ENCODE assay signal across 8 mouse cellular contexts in the genomic region with DNA sequence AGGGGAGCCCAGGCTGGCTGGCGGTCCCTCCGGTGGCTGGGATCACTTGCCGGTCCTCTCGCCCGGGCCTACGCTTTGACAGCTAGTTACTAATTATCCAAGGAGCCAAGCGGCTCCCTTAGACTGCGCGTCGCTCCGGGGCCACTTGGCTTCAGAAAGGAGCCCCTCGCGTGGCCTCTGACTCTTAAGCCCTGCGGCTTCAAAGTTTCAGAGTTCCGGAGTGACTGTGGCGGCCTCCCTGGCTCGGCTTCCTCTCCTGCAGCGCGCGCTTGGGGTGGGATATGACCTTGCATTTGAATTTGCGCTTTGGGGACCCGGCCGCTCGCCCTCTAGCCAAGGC. TPM values are rescaled to one million over a fixed set of nuclear protein-coding genes. Genes with fewer than 3 reads are reported as not detected.
DNase-seq lines count a peak whose midpoint lies in the region; ATAC-seq and TF ChIP-seq lines count a peak whose summit lies in the region.

No protein-coding gene starts in this region.

- no peaks in the 10 kb centered on the region for H3K9me3 ChIP-seq in forebrain, postnatal 0 days (ENCODE audit: low read length)
- H3K9me3 ChIP-seq in forebrain, embryonic 14.5 days (replicated peaks; ENCODE audit: control insufficient read depth, low read length), result no peaks in the 10 kb centered on the region
- H3K9me3 ChIP-seq in lung, embryonic 15.5 days, result no peaks in the 10 kb centered on the region

- no peaks in the 10 kb centered on the region for H3K36me3 ChIP-seq in forebrain, postnatal 0 days (ENCODE audit: insufficient read depth)
- no peaks in the 10 kb centered on the region for H3K36me3 ChIP-seq in forebrain, embryonic 14.5 days (ENCODE audit: control insufficient read depth, insufficient read depth, low read length)
- no peaks in the 10 kb centered on the region for H3K36me3 ChIP-seq in lung, embryonic 15.5 days

- intact Hi-C loops in left cerebral cortex, postnatal 10 days (cut with DNase I), result loop anchor here (5.0 kb wide), 1 partner anchor 665 kb away; no protein-coding TSS in a partner anchor

- WGBS in forebrain, postnatal 0 days, result 1% methylated on average over 24 of the region's 24 CpGs
- under 1% methylated on average over 24 of the region's 24 CpGs for WGBS in forebrain, embryonic 14.5 days
- WGBS in lung, embryonic 15.5 days, result 1% methylated on average over 24 of the region's 24 CpGs

- H3K27ac ChIP-seq in forebrain, postnatal 0 days (ENCODE audit: low read depth, low read length), result no peak overlapping the region
- H3K27ac ChIP-seq in forebrain, embryonic 14.5 days (ENCODE audit: low read depth, low read length), result no peak overlapping the region
- H3K27ac ChIP-seq in lung, embryonic 15.5 days, result peak overlapping the region; percentile 87

- ATAC-seq in forebrain, postnatal 0 days, result no peak
- no peak for ATAC-seq in forebrain, embryonic 14.5 days
- ATAC-seq in lung, embryonic 15.5 days (ENCODE audit: borderline replicate concordance, extremely low read depth, low FRiP score, low TSS enrichment), result 0 out of 2 replicates have a peak, but pooled peaks have one; percentile 7

- H3K4me3 ChIP-seq in forebrain, postnatal 0 days (ENCODE audit: low read depth, low read length), result no peak overlapping the region
- H3K4me3 ChIP-seq in forebrain, embryonic 14.5 days (ENCODE audit: low read depth, low read length), result no peak overlapping the region
- peak overlapping the region; percentile 51 for H3K4me3 ChIP-seq in lung, embryonic 15.5 days

- DNase-seq in forebrain, postnatal 0 days, result peak; percentile 24
- no peak for DNase-seq in forebrain, embryonic 14.5 days (ENCODE audit: low spot score)
- peak; percentile 18 for DNase-seq in brain, embryonic 14.5 days (ENCODE audit: low read depth)
- DNase-seq in kidney, adult 8-10 months, result peak; percentile 79 to 86
- no peak for DNase-seq in left cerebral cortex, postnatal 10 days (ENCODE audit: extremely low spot score in 1 of 2, low spot score in 2 of 2)
- DNase-seq in gastrocnemius, postnatal 4 days (ENCODE audit: low spot score in 2 of 2), result no peak
- no peak for DNase-seq in frontal cortex, postnatal 36 days (ENCODE audit: low spot score in 2 of 2)

- no peak for TF ChIP-seq CTCF in forebrain, postnatal 0 days (IDR thresholded peaks at IDR 0.05; ENCODE audit: low read depth)
- TF ChIP-seq CTCF in brain, embryonic 14.5 days (IDR thresholded peaks at IDR 0.05; ENCODE audit: borderline replicate concordance, extremely low read depth, insufficient read depth, insufficient read length), result no peak

- H3K27me3 ChIP-seq in forebrain, postnatal 0 days (ENCODE audit: insufficient read depth, low read length), result peaks cover 70% of the 10 kb centered on the region
- peaks cover 65% of the 10 kb centered on the region for H3K27me3 ChIP-seq in forebrain, embryonic 14.5 days (replicated peaks; ENCODE audit: control insufficient read depth, insufficient read depth, low read length)
- peaks cover 74% of the 10 kb centered on the region for H3K27me3 ChIP-seq in lung, embryonic 15.5 days

- H3K4me1 ChIP-seq in forebrain, postnatal 0 days (ENCODE audit: insufficient read depth), result no peaks in the 10 kb centered on the region
- no peaks in the 10 kb centered on the region for H3K4me1 ChIP-seq in forebrain, embryonic 14.5 days (ENCODE audit: control insufficient read depth, insufficient read depth, low read length)
- peaks cover 3% of the 10 kb centered on the region; the same call in 1 of the 2 replicates for H3K4me1 ChIP-seq in lung, embryonic 15.5 days

- no peak overlapping the region for H3K9ac ChIP-seq in forebrain, postnatal 0 days
- no peak overlapping the region for H3K9ac ChIP-seq in forebrain, embryonic 14.5 days (ENCODE audit: low read length)
- peak overlapping the region; percentile 62 for H3K9ac ChIP-seq in lung, embryonic 15.5 days

- TF ChIP-seq POLR2A in brain, embryonic 14.5 days (IDR thresholded peaks at IDR 0.05; ENCODE audit: borderline replicate concordance, extremely low read depth, insufficient read depth, insufficient read length, poor library complexity, severe bottlenecking), result no peak

- H3K4me2 ChIP-seq in forebrain, postnatal 0 days (ENCODE audit: low read depth), result no peak overlapping the region
- no peak overlapping the region for H3K4me2 ChIP-seq in forebrain, embryonic 14.5 days (ENCODE audit: low read length)
- H3K4me2 ChIP-seq in lung, embryonic 15.5 days, result peak overlapping the region; percentile 57

RNA-seq across cellular contexts. Expression of a gene that starts 2.1 kb away (rescaled TPM):
- 0.08 TPM in 1 of 2 replicates, not detected in the other for total RNA-seq in forebrain, postnatal 0 days (2014; rRNA removed)
- 0.15 and 0.27 TPM in 2 replicates for polyA plus RNA-seq in forebrain, postnatal 0 days (2015; fragmentation: Nextera tagmentation; extraction: Ambion mirVana)
- polyA plus RNA-seq in forebrain, embryonic 14.5 days (2014; fragmentation: Nextera tagmentation; extraction: Ambion mirVana), result 0.09 and 0.14 TPM in 2 replicates
- 0.13 and 0.19 TPM in 2 replicates for polyA plus RNA-seq in brain, embryonic 14.5 days (2012; rRNA removed)
- 8.3 and 9.5 TPM in 2 replicates for polyA plus RNA-seq in lung, embryonic 15.5 days (2015; fragmentation: Nextera tagmentation; extraction: Ambion mirVana)
- total RNA-seq in left cerebral cortex, postnatal 10 days (2021), result under 1 TPM; 0.14 to 0.19 TPM
- total RNA-seq in gastrocnemius, postnatal 4 days (2021), result under 1 TPM in 1 of 2 experiments, not detected in 1; 0.26 TPM

Comparison
In these comparisons a context has a peak if more than half of its experiments do, and no peak if none do; other contexts are left out.
1. DNase-seq: peak in forebrain, postnatal 0 days (single experiment), brain, embryonic 14.5 days (single experiment) and kidney, adult 8-10 months (2 of 2); none in forebrain, embryonic 14.5 days (single experiment), left cerebral cortex, postnatal 10 days (0 of 2), gastrocnemius, postnatal 4 days (0 of 2) and frontal cortex, postnatal 36 days (0 of 2).